In genomic region chr11:108753361-108754240, GRCm38 (mm10) we compare ENCODE assay signal across 16 mouse cellular contexts.
DNase-seq lines count a peak whose midpoint lies in the region; ATAC-seq and TF ChIP-seq lines count a peak whose summit lies in the region.
"Had no signal": no experiment of that assay in that cellular context is flagged by ENCODE, and none has a peak within 500 bp of the region (broad histone marks: within the 10 kb centered on the region; RNA-seq: fewer than 3 reads in every experiment).

No protein-coding gene starts in this region.

- peaks cover 3% of the 10 kb centered on the region for H3K36me3 ChIP-seq in heart, adult 2 months (ENCODE audit: control insufficient read depth, insufficient read depth, low read length)
- H3K36me3 ChIP-seq in lung, embryonic 16.5 days (ENCODE audit: control insufficient read depth, insufficient read depth, low read length): no peaks in the 10 kb centered on the region
- H3K36me3 ChIP-seq in myocyte (ENCODE audit: control insufficient read depth, insufficient read depth): no peaks in the 10 kb centered on the region
- H3K36me3 ChIP-seq: heart, embryonic 15.5 days; liver, embryonic 15.5 days; midbrain, embryonic 10.5 days had no signal

- H3K27me3 ChIP-seq in heart, adult 2 months (ENCODE audit: control insufficient read depth, insufficient read depth, low read length): no peaks in the 10 kb centered on the region
- no peaks in the 10 kb centered on the region for H3K27me3 ChIP-seq in lung, embryonic 16.5 days (ENCODE audit: control insufficient read depth, insufficient read depth, low read depth, low read length)
- H3K27me3 ChIP-seq in myocyte (ENCODE audit: control insufficient read depth, insufficient read depth, insufficient read length): no peaks in the 10 kb centered on the region
- H3K27me3 ChIP-seq: heart, embryonic 15.5 days; liver, embryonic 15.5 days had no signal

- no peak for TF ChIP-seq POLR2A in heart, adult 2 months (IDR thresholded peaks at IDR 0.05; ENCODE audit: insufficient read depth, low read depth, low read length)
- TF ChIP-seq POLR2A in myocyte (IDR thresholded peaks at IDR 0.05; ENCODE audit: insufficient read length, low read depth): no peak

- no peak for TF ChIP-seq CTCF in heart, adult 2 months (IDR thresholded peaks at IDR 0.05)

- peak overlapping the region; percentile 36 for H3K27ac ChIP-seq in heart, adult 2 months
- H3K27ac ChIP-seq in lung, embryonic 16.5 days (ENCODE audit: low read length): 0 out of 2 replicates have a peak overlapping the region, but pooled peaks have one; percentile 36
- H3K27ac ChIP-seq: heart, embryonic 15.5 days; liver, embryonic 15.5 days; midbrain, embryonic 10.5 days had no signal

- WGBS in heart, adult 2 months: 76% methylated on average over 7 of the region's 7 CpGs
- 57% methylated on average over 7 of the region's 7 CpGs for WGBS in lung, embryonic 16.5 days

- intact Hi-C loops in heart, adult 2 months (cut with DNase I): no loop called here
- intact Hi-C loops in left cerebral cortex, postnatal 36 days (cut with DNase I): no loop called here

- no peak for TF ChIP-seq EP300 in heart, adult 2 months (IDR thresholded peaks at IDR 0.05; ENCODE audit: insufficient read depth, low read depth, low read length)

- no peaks in the 10 kb centered on the region for H3K9me3 ChIP-seq in lung, embryonic 16.5 days (ENCODE audit: control insufficient read depth, low read length)
- H3K9me3 ChIP-seq: heart, embryonic 15.5 days; liver, embryonic 15.5 days; midbrain, embryonic 10.5 days had no signal

- peaks cover 11% of the 10 kb centered on the region for H3K4me1 ChIP-seq in heart, adult 2 months (ENCODE audit: control insufficient read depth, insufficient read depth, low read length)
- H3K4me1 ChIP-seq in lung, embryonic 16.5 days (replicated peaks; ENCODE audit: control insufficient read depth, insufficient read depth, low read length): peaks cover 35% of the 10 kb centered on the region
- H3K4me1 ChIP-seq: liver, embryonic 15.5 days had no signal

- H3ac ChIP-seq in myocyte (ENCODE audit: control insufficient read depth, insufficient read length): no peak overlapping the region

- H3K79me2 ChIP-seq in heart, adult 2 months (replicated peaks; ENCODE audit: control insufficient read depth, insufficient read depth, low read length): no peaks in the 10 kb centered on the region
- no peaks in the 10 kb centered on the region for H3K79me2 ChIP-seq in myocyte (ENCODE audit: control insufficient read depth, insufficient read depth)

- no peak overlapping the region for H3K4me2 ChIP-seq in lung, embryonic 16.5 days (ENCODE audit: low read depth, low read length)
- H3K4me2 ChIP-seq in myocyte (ENCODE audit: low read depth): peak overlapping the region; percentile 0
- H3K4me2 ChIP-seq: heart, embryonic 15.5 days; liver, embryonic 15.5 days had no signal

- no peak overlapping the region for H3K9ac ChIP-seq in heart, adult 2 months (ENCODE audit: low read depth, low read length)
- no peak overlapping the region for H3K9ac ChIP-seq in lung, embryonic 16.5 days (ENCODE audit: low read length)
- H3K9ac ChIP-seq: heart, embryonic 15.5 days; liver, embryonic 15.5 days had no signal

- no peak overlapping the region for H3K4me3 ChIP-seq in heart, adult 2 months
- H3K4me3 ChIP-seq in lung, embryonic 16.5 days (ENCODE audit: low read length): no peak overlapping the region
- H3K4me3 ChIP-seq in myocyte: no peak overlapping the region
- H3K4me3 ChIP-seq: heart, embryonic 15.5 days; liver, embryonic 15.5 days; midbrain, embryonic 10.5 days had no signal

- peak; percentile 49 for DNase-seq in adrenal gland, adult 2 months
- no peak for DNase-seq in adrenal gland, postnatal 25 days
- DNase-seq in heart, adult 2 months: no peak
- no peak for DNase-seq in heart, adult 8-10 months (ENCODE audit: low spot score)
- DNase-seq in lung, postnatal 25 days (ENCODE audit: low spot score): no peak
- DNase-seq in left cerebral cortex, postnatal 36 days (ENCODE audit: low spot score in 2 of 2): no peak
- DNase-seq: cerebellum, adult 11-12 months; layer of hippocampus, postnatal 36 days; lung, postnatal 36 days; right cerebral cortex, postnatal 4 days; thymus, postnatal 4 days had no signal

- no peak for ATAC-seq in lung, embryonic 16.5 days (ENCODE audit: low read depth)

TF ChIP-seq in myocyte, 11 proteins besides CTCF, POLR2A, EP300 and RAD21:
- TF ChIP-seq MYOD1 (IDR thresholded peaks at IDR 0.05; ENCODE audit: control insufficient read depth in 1 of 3, insufficient read length in 2 of 3, low read depth in 2 of 3): no peak
- TF ChIP-seq USF1 (IDR thresholded peaks at IDR 0.05; ENCODE audit: low read depth): no peak
- TF ChIP-seq CEBPB (IDR thresholded peaks at IDR 0.05; ENCODE audit: insufficient read depth, poor library complexity, severe bottlenecking): no peak
- no peak for TF ChIP-seq POLR2AphosphoS2 (IDR thresholded peaks at IDR 0.05; ENCODE audit: insufficient read length, low read depth)
- TF ChIP-seq TCF3 (IDR thresholded peaks at IDR 0.05; ENCODE audit: insufficient read length, low read depth): no peak
- TF ChIP-seq E2F4 (IDR thresholded peaks at IDR 0.05; ENCODE audit: insufficient read depth): no peak
- no peak for TF ChIP-seq MYOG (IDR thresholded peaks at IDR 0.05; ENCODE audit: control insufficient read depth in 1 of 3, insufficient read depth in 1 of 3, insufficient read length in 2 of 3, low read depth in 2 of 3)
- no peak for TF ChIP-seq TCF12 (IDR thresholded peaks at IDR 0.05; ENCODE audit: insufficient read depth, poor library complexity, severe bottlenecking)
